Mouse (Mus musculus) sigmoid colon, adult 10 weeks (tissue): Measurements from ENCODE around the gene Nsun7. TPM values are rescaled to one million over a fixed set of nuclear protein-coding genes. Genes with fewer than 3 reads are reported as not detected.

Source experiments
- polyA plus RNA-seq: library from polyadenylated mRNA; stranded (reverse); fragments of 350-450 nt; fragmentation: Illumina TruSeq; extraction: RNeasy Lipid Tissue Mini Kit (QIAGEN cat#74804); gene quantifications from one replicate; pipeline ENCODE4 v1.2.3, GENCODE M21; 2014; ENCODE audit warnings: low read depth, low replicate concordance

The Nsun7 gene
- polyA plus RNA-seq = 0.35 TPM

GRCm38 (mm10) chr5:66259756-66260448 lies at the start of gene Nsun7:
Nsun7 (plus strand) TSS chr5:66259897.

Other genes starting within 250 kb of the Nsun7 start
- 89.7 TPM for gene Rbm47, start 86.8 kb upstream of the Nsun7 start, polyA plus RNA-seq